Mouse (Mus musculus): ENCODE data around the gene Gbx2.

DNA sequence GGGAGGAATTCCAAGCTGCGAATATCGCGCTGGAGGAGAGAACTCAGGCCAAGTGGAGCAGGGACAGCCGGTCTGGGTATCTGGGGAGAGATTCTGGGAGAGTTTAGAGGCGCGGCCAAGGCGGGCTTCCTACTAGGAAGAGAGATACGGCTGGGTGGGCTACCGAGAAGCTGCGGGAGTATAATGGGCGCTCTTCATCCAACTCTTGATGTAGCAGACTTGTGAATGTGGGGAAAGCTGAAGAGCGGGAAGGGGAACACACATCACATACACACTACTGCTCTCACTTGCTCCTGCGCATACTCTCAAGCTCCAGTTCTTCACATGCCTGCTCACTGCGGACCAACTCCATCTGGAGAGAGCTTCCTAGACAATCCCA lies 7.3 kb downstream of the Gbx2 start:
- TF ChIP-seq EP300 (IDR thresholded peaks at IDR 0.05; ENCODE audit: low read depth) (no peak), CTCF (IDR thresholded peaks at IDR 0.05; ENCODE audit: low read depth) (no peak)
